Mouse (Mus musculus) lung, postnatal 0 days (tissue): Measurements from ENCODE around the gene Cysrt1.

Experiments
- CTCF ChIP-seq: IDR thresholded peaks from 2 replicates; pipeline ENCODE4 v1.5.1; 2016; ENCODE audit warnings: antibody characterized with exemption, mild to moderate bottlenecking
- EP300 ChIP-seq: IDR thresholded peaks from 2 replicates; pipeline ENCODE4 v1.6.1; 2016; ENCODE audit warnings: antibody characterized with exemption, mild to moderate bottlenecking, control low read depth

- TF ChIP-seq CTCF = no peak
- TF ChIP-seq EP300 = no peak
Measured at GRCm38 (mm10) chr2:25207593-25207992, 34.7 kb downstream of the Cysrt1 start.
